Mouse (Mus musculus) urinary bladder, postnatal 14 days (tissue): Measurements from ENCODE around the gene Map4k1.

Experiments used
- DNase-seq: peaks from one replicate; pipeline ENCODE4 v3.0.0; 2021; ENCODE audit warnings: low spot score

Gene Map4k1

GRCm38 (mm10) chr7:28977556-28977955, 4.3 kb upstream of the Map4k1 start:
- DNase-seq = no peak

DNA sequence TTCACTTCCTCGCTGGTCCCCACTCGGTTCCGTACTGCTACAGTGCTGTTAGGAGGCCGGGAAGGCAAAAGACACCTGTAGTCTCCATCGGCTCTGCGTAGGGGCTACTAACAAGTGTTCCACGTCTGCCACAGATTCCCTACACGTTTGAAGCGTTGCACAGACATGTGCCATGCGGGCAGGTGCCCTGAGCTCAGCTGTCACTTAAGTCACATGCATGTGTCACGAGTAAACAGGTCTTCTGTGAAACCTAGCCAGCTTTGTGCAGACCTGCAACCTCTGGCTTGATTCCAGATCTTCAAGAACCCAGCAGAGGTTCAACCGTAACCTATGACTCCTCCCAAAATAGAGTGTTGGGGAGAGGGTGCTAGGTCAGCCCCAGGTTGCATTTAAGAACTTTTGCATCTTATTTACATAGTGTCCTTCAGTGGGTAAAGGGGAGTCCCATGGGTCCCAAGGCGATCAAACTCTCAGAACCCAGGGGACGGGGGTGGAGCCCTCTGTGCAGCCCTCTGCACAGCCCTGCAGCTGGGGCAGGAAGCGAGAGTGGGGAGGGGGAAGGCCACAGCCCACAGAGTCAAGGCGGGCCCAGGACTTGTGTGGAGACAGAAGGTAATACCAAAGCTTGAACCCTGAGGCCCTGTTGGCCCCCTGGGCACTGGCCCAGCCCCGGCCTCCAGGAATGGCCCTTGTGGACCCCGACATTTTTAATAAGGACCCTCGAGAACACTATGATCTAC, 594 bp downstream of the Map4k1 start:
- no peak for DNase-seq

DNA sequence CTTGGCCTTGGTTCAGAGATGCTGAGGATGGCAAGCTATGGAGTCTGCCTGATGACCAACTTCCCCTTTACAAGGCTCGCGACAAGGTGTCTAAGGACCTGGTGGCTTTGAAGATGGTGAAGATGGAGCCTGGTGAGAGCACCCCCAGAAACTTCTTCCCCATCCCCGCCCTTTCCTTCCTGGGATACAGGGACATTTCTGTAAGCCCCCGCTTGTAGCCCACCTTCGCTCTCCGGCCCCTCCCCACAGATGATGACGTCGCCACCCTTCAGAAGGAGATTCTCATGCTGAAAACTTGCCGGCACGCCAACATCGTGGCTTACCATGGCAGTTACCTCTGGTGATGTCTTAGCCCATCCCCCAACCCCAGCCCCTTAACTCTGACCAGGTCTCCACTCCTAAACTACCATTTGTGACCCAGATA, 1.3 kb downstream of the Map4k1 start:
- no peak for DNase-seq

- no peak for DNase-seq
Observed at GRCm38 (mm10) chr7:28983849-28984248, 2.0 kb downstream of the Map4k1 start.

DNA sequence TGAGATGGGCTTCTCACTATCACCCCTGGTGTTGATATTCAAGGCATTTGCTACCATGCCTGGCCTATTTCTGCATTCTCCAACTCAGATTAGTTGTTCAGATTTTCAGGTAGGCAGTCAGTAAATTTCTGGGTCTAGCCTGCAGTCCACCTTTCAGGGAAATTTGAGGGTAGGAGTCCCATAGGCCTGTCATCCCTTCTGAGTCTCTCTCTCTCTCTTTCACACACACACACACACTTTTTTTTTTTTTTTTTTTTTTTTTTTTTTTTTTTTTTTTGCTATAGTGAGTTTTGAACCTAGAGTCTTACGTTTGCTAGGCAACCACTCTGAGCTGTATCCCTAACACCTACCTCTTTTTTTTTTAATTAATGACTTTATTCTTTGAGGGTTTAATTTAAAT, 2.6 kb downstream of the Map4k1 start:
- no peak for DNase-seq

GRCm38 (mm10) chr7:28985207-28985606, 3.4 kb downstream of the Map4k1 start:
- no peak for DNase-seq

DNA sequence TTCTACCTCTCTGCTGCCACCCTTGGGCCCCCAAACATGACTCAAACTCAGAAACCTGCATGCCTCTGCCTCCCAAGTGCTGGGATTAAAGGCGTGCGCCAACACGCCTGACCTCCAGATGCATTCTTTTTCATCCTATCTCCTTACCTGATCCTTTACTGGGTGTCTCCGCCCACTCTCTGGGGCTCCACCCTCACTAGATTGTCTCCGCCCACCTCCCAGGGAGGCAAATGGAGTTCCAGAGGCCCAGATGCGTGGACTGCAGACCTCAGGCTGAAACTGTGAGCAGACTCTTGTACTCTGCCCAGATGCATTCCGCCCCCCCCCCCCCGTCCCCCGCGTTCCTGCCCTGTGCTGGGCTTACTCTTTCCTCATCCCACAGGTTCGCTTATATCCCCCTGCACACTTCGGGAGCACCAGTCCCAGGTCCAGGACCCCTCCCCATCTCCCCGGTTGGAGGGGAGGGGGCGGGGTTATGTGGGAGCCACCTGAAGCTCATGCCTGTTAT, 9.0 kb downstream of the Map4k1 start:
- DNase-seq = no peak

GRCm38 (mm10) chr7:28991616-28992015, 9.8 kb downstream of the Map4k1 start:
- no peak for DNase-seq

GRCm38 (mm10) chr7:28992997-28993396, 11.1 kb downstream of the Map4k1 start:
- DNase-seq = no peak

DNA sequence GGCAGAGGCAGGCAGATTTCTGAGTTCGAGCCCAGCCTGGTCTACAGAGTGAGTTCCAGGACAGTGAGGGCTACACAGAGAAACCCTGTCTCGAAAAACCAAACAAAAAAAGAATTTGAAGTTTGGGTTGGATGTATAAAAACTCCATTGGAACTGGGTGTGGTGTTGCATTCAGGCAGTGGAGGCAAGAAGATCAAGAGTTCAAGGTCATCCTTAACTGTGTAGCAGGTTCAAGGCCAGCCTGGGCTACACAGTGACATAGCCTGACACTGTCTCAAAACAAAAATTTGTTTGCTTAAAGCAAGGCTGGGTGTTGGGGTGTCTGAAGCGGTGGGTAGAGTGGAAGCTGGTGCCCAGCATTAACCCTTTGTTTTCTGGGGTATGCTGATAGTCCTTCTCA, 11.6 kb downstream of the Map4k1 start:
- DNase-seq = no peak

- peak; percentile 77 for DNase-seq
Observed at GRCm38 (mm10) chr7:29000651-29001605, 19.1 kb downstream of the Map4k1 start.

DNA sequence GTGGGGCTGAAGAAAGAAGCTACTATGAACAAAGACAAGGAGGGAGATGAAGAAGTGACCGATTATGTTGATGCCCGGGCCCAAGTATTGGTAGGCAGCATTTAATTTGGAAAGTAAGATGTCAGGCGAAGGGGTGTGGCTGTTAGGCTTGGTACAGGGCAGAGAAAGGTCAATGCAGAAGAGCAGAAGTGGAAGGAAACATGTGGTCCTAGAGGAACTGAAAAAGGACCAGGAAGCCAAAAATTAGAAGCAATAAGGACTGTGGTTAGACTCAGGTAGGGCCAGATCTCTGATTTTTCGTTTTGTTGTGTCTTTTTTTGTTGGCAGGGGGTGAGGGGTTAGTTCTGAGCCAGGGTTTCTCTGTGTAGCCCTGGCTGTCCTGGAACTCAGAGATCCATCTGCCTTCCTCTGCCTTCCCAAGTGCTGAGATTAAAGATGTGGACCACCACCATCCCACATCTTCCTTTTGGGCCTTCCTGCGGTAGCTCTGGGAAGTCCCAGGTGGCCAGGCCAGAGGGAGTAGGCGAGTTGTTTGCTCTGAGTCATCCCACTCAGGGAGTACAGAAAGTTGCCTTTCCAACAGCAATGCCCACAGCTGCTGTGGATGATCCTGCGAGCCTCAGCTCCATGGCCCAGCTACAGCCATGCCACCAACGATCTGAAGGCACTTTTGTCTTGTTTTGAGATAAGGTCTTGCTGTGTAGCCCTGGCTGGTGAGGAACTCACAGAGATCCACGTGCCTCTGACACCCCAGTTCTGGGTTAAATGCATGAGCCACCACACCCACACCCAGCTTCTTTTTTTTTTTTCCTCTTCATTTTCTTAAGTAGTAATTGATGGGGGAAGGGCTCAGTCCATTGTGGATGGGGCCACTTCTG, 25.6 kb downstream of the Map4k1 start:
- no peak for DNase-seq

GRCm38 (mm10) chr7:29008171-29008570, 26.3 kb downstream of the Map4k1 start:
- no peak for DNase-seq

DNA sequence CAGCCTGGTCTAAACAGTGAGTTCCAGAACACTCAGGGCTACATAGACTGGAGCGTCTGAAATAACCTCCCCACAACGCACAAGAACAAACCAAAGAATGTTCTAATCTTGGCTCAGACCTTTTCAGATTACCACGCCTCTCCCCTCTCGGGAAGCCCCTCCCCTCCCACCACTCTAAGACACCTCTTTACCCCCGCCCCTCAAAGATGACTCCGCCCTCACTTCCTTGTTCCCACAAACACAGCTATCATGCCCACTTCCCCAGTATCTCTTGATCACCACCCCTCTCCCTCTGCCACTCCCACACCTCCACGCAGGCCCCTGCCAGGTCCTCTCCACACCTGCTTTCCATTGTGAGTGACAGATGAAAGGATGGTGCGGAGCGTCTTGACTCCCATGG, 26.9 kb downstream of the Map4k1 start:
- no peak for DNase-seq

DNA sequence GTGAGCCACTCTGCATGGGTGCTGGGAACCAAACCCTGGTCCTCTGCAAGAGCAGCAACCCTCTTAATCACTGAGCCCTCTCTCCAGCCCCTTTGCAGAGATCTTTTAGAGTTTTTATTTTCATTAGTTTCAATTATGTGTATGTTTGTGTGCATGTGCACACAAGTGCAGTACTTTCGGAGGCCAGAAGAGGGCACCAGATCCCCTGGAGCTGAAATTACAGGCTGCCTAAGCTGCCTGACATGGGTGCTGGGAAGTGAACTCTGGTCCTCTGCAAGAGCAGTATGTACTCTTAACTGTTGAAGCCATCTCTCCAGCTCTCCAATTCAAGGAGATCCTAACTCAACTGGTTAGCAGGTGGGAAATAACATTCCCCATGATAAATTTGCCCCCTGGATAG, 33.1 kb downstream of the Map4k1 start:
- DNase-seq = no peak

GRCm38 (mm10) chr7:29016440-29016839, 34.6 kb downstream of the Map4k1 start:
- DNase-seq = no peak

- DNase-seq = no peak
Observed at GRCm38 (mm10) chr7:29017222-29017621, 35.4 kb downstream of the Map4k1 start.

- DNase-seq = no peak
Observed at GRCm38 (mm10) chr7:29019447-29020220, 37.8 kb downstream of the Map4k1 start.

DNA sequence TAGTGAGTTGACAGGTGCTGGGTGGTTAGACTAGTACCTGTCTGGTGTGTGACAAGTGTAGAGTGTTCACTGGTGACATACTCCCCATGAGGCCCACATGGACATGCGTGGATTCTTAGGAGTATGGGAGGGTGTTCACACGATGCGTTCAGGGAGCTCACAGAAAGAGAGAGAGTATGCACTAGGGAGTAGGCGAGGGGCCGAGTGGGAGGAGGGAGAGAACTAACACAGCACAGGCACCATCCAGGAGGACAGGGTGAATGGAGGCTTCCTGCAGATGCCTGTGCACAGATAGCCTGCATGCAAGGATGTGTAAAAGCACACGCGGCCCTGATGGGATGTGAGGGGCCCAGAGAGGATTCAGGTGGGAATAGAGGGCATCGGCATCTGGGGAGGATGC, 40.6 kb downstream of the Map4k1 start:
- no peak for DNase-seq

- no peak for DNase-seq
Observed at GRCm38 (mm10) chr7:29023514-29023913, 41.7 kb downstream of the Map4k1 start.

DNA sequence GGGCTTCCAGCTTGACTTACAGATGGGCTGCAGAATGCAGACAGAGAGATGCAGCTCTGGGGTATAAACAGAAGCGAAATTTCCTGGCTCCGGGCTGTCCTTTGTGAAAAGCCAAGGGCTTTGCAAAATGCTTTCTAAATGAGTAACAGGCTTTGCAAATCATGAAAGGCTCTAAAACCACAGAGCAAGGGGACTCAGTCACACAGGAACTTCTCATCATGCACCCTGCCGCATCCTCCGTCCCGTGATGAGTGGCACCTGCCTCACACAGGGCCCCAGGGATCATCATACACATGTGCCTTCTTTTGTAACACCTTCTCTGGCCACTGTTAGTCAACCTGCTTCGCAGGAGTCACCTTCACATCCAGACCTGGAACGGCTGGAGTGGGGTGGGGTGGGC, 43.7 kb downstream of the Map4k1 start:
- no peak for DNase-seq
